Mouse (Mus musculus) gastrocnemius, postnatal 14 days (tissue): Measurements from ENCODE around the gene Duox2. TPM values are rescaled to one million over a fixed set of nuclear protein-coding genes. Genes with fewer than 3 reads are reported as not detected.

ENCODE experiments used
- DNase-seq: peaks from one replicate; pipeline ENCODE4 v3.0.0; 2021; ENCODE audit warnings: mixed read lengths
- intact Hi-C: fragments of 180-260 bp; cut with DNase I; formaldehyde crosslinking; loops from one replicate; pipeline ENCODE4 v1.15.1; 2025; ENCODE audit warnings: low total_unique reads
- total RNA-seq, 2 experiments: library from RNA; stranded (reverse); gene quantifications; 2 replicates each; pipeline ENCODE4 v1.2.3; 2021

Duox2 gene
- total RNA-seq, 2 experiments from 2014 or later: 0.13 to 0.18 TPM

GRCm38 (mm10) chr2:122304544-122304943 is 6.3 kb upstream of the Duox2 start:
- intact Hi-C loops: loop anchor here (5.0 kb wide), 1 partner anchor 112 kb away; no protein-coding TSS in a partner anchor
- DNase-seq: no peak

DNA sequence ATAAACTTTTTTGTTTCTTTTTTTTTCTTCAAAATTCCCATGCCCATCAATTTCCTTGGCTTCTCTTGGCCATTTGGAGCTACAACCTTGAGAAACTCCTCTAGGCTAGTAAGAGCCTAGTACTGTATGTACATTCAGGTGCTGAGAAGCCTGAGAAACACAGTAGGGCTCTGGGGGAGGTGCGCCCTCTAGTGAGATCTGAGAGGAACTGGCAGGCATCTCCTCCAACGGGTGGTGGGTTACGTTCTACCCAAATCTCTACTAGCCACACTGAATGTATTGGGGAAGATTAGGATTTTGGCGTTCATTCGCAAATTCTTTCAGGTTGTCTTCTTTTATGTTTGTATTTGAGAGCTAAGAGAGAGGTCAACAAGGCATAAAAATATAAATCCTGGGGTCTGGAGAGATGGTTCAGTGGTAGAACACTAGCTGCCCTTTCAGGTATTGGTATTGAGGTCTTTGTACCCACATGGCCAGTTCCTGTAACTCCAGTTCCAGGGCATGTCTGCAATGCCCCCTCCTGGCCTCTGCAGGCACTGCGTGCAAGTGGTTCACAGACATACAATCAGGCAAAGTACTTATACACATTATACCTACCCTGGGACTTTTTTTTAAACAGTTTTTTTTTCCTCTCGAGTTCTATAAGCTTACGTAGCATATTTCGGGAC is 4.5 kb upstream of the Duox2 start:
- intact Hi-C loops: loop anchor here (5.0 kb wide), 1 partner anchor 110 kb away; no protein-coding TSS in a partner anchor
- DNase-seq: peak; percentile 43

DNA sequence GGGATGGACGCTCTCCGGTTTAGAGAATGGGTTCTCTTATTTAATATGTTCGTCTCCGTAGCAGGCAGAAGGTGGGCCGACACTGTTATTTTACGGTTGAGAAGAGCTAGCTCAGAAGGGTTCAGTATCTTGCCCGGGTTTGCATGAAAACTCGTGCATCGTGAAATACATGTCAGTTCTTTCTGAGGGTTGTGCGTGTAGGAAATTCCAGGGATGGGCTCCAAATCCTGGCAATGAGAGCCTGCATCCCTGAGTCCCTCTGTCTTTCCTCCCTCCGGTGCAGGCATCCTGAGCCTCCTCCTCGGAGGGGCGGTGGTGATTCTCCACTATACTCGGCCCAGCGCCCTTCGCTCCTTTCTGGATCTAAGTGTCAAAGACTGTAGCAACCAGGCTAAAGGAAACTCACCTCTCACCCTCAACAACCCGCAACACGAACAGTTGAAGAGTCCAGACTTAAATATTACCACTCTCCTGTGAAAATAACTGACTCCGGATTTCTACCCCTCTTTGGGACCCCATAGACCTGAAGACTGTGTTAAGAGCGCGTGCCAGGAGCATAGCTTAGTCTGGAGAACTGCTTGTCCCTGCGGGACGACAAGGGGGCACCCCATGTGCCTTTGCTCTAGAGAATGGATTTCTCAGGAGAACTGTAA is 3.8 kb upstream of the Duox2 start:
- DNase-seq: no peak
- intact Hi-C loops: loop anchor here (5.0 kb wide), 1 partner anchor 110 kb away; no protein-coding TSS in a partner anchor

GRCm38 (mm10) chr2:122301081-122301920 is 3.1 kb upstream of the Duox2 start:
- intact Hi-C loops: loop anchor here (5.0 kb wide), 1 partner anchor 109 kb away; no protein-coding TSS in a partner anchor
- no peak for DNase-seq

- intact Hi-C loops: loop anchor here (5.0 kb wide), 1 partner anchor 108 kb away; no protein-coding TSS in a partner anchor
- no peak for DNase-seq
These were observed 2.4 kb upstream of the Duox2 start for GRCm38 (mm10) chr2:122300656-122301020.

- no peak for DNase-seq
- intact Hi-C loops: loop anchor here (5.0 kb wide), 1 partner anchor 108 kb away; no protein-coding TSS in a partner anchor
These were observed 1.8 kb upstream of the Duox2 start for GRCm38 (mm10) chr2:122299911-122300655.

DNA sequence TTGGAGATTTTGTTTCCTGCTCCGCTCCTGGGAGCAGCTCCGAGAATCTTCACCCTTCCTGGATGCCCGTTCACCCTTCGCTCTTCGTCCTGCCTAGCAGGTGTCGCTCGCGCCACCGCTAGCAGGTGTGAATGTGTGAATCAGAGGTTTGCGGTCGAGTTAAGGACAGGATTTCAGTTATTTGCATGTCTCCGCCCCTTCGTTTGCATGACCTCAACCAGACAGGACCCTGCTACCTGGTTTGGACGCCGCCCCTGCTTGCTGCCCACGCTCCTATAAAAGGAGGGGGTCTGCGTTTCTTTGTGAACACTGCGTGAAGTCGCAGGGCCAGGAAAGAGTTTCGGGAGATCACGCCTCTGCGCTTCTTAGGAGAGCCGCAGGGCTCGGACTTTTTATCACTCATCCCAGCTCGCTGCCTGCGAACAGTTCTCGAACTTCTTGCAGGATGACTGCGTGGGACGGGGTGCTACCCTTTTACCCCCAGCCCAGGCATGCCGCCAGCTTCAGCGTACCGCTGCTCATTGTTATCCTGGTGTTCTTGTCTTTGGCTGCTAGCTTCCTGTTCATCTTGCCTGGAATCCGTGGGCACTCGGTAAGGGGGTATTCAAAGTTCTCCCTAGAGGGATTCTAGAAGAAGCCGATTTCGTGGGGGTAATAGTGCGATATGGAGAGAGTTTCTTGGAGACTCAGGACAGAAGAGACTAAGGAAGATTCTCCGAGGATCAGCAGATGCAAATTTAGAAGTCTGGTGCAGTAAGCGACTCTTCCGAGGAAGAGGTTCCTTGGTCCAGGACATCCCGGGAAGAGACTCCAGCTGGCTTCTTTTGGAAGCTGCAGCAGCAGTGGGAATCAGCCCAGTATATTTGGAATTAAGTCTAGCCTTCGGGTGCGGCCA is 594 bp upstream of the Duox2 start, which contains the start of gene Duoxa2:
Gene Duoxa2, plus strand, starts transcription at position 305 of the 895 bp plus-strand sequence.
- intact Hi-C loops: no loop called here
- DNase-seq: peak; percentile 36

GRCm38 (mm10) chr2:122297271-122298095 is 766 bp downstream of the Duox2 start:
- no peak for DNase-seq
- intact Hi-C loops: no loop called here

GRCm38 (mm10) chr2:122294916-122295315 is 3.3 kb downstream of the Duox2 start:
- no peak for DNase-seq
- intact Hi-C loops: no loop called here

- DNase-seq: no peak
- intact Hi-C loops: no loop called here
These were observed 12.1 kb downstream of the Duox2 start for GRCm38 (mm10) chr2:122286137-122286536.

- DNase-seq: no peak
- intact Hi-C loops: no loop called here
These were observed 14.2 kb downstream of the Duox2 start for GRCm38 (mm10) chr2:122284091-122284490.

DNA sequence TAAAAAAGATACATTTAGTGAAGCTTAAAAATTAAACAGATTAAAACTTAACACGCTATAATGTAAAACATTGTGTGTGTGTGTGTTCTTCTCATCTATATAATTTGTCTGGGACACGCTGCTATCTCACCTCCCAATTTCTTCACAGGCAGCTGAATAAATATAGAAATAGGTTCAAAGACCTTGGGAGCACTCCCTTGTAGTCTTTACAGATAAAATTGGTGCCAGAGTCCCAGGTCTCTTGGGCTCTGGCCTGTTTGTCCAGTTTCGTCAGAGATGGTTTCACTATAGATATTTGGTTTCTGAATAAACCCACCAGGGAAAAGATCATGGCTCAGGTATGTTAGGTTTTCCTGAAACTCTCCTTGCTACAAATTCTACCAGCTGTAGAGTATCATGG is 19.5 kb downstream of the Duox2 start:
- DNase-seq: no peak
- intact Hi-C loops: no loop called here

DNA sequence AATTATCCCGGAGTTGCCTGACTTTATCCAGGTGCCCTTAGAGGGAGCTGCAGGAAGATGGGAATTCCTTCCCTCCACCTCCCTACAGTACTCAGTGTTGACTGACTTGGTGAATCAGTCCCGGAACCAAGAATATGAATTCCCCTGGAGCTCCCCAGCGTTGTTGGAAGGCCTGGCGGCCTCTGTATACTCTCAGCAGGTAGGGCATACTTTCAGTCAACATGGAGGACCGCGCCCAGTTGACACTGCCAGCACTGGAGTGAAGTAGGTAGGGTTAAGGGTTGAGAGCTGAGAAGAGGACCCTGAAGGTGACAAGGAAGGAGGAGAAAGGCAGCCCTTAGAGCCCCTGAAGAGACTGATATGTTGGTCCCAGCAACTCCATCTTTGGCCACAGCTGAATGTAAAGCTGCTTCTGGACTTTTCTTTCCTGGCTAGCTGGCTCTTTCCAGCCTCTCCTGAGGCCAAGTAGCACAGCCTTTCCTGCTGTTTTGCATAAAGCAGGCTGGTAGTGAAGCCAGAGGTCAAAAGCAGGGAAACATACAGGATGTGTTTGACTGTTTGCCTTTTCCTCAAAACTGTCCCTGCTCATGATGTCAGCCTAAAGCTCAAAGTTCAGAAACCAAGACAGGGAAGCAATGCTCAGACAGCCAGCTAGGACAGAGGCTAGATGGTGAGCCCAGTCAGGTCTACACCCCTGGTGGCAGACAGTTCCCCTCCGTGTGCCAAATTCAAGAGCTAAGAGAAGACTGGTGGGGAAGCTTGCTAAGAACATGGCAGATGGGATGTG is 31.6 kb downstream of the Duox2 start:
- intact Hi-C loops: no loop called here
- DNase-seq: no peak

DNA sequence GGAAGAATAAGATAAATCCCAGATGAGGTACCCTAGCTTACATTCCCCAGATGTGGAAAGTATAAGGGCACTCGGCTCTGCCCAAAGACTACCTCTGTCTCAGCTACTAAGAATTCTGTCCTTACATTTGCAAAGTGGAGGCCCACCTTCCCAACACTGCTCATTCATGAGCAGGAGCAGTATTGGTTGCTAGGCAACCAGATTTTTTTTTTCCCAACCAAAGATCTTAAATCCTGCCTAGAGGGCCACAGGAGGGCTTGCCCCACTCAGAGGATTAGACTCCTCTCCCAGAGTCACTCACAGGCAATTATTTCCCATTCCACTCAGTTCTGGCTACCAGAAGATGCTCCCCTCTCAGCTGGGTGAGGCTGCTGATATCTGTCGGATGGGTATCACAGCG is 33.6 kb downstream of the Duox2 start:
- DNase-seq: no peak
- intact Hi-C loops: no loop called here

DNA sequence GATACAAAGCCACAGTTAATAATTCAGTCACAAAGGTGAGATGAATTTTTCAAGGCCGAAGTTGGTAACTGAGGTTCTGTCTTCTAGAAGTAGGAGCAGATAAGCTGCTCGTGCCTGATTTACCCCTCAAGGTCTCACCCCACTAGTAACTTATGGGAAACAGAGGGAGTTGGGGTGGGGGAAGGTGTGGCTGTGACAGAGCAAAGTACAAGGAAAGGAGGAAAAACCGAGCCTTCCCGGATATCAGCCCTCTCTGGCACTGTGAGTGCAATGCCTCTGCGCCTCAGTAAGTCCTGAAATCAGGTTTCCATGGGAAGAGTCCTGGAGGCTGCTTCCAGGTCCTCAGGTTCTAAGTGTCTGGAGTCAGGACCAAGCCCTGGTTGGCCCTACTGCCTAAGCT is 37.5 kb downstream of the Duox2 start:
- intact Hi-C loops: no loop called here

GRCm38 (mm10) chr2:122255997-122256396 is 42.3 kb downstream of the Duox2 start:
- DNase-seq: no peak
- intact Hi-C loops: no loop called here

More for the DNA sequence above, 37.5 kb downstream of the Duox2 start:
- no peak for DNase-seq

DNA sequence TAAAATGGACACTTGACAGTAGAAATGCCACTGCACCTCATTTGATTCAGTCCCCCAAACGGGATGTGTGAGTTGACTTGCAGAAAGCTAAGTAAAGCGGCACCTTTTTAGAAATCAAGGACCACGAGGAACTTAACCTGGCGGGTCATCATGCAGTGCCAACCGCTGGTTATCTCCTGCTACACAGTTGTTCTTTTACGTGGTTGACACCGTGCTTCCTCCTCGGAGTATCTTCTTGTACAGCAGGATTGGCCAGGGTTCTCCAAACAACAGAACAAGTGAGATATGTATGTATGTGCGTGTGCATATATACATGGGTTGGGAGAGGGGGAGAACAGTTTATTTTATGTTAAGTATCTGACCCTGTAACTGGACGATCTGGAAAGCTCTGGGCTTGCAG is 50.5 kb downstream of the Duox2 start:
- DNase-seq: no peak
- intact Hi-C loops: no loop called here
